ENCODE assay signal across 11 mouse cellular contexts in the genomic region with DNA sequence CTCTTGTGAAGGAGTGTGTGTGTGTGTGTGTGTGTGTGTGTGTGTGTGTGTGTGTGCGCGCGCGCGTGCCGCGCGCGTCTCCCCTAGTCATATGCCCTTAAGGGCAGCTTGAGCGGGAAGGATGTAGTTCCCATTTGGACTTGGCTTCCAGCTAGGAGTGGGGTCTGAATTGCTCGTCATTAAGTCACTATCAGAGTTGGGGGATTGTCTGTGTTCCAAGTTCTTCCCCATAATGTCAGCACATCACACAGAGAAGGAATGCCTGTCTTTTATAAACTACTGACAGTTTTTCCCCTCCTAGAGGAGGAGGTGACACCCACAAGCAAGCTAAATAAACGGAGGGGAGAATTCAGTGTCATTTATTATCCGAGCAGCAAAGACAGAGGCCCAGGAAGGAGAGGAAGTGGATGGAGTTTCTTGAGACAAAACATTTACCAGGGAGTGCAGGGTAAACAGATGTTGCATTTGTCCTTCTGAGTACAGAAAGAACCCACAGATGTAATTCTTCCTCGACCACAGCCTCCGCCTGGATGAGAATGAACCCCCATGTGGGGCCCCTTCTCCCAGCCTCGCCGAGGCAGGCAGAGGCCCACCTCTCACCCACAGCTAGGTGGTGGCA. TPM values are rescaled to one million over a fixed set of nuclear protein-coding genes. Genes with fewer than 3 reads are reported as not detected.
DNase-seq lines count a peak whose midpoint lies in the region; ATAC-seq and TF ChIP-seq lines count a peak whose summit lies in the region.
"Had no signal": no experiment of that assay in that cellular context is flagged by ENCODE, and none has a peak within 500 bp of the region (broad histone marks: within the 10 kb centered on the region; RNA-seq: fewer than 3 reads in every experiment).

No protein-coding gene starts in this region.

- no peak overlapping the region for H3K4me3 ChIP-seq in hindbrain, embryonic 13.5 days
- H3K4me3 ChIP-seq in hindbrain, embryonic 14.5 days (replicated peaks; ENCODE audit: low read length), result no peak overlapping the region
- no peak overlapping the region for H3K4me3 ChIP-seq in embryonic facial prominence, embryonic 11.5 days (ENCODE audit: low read depth, low read length)
- H3K4me3 ChIP-seq in limb, embryonic 13.5 days, result peak overlapping the region; percentile 85
- H3K4me3 ChIP-seq in thymus, adult 2 months (ENCODE audit: control insufficient read depth, insufficient read depth, low read length), result no peak overlapping the region

- no peak overlapping the region for H3K27ac ChIP-seq in hindbrain, embryonic 13.5 days
- no peak overlapping the region for H3K27ac ChIP-seq in hindbrain, embryonic 14.5 days
- H3K27ac ChIP-seq in embryonic facial prominence, embryonic 11.5 days (replicated peaks; ENCODE audit: low read depth, low read length), result no peak overlapping the region
- H3K27ac ChIP-seq in limb, embryonic 13.5 days, result no peak overlapping the region
- no peak overlapping the region for H3K27ac ChIP-seq in thymus, adult 2 months (ENCODE audit: control insufficient read depth, insufficient read depth, low read length)
- H3K27ac ChIP-seq: macrophage had no signal

- 68% methylated on average over 17 of the region's 17 CpGs for WGBS in hindbrain, embryonic 13.5 days
- WGBS in hindbrain, embryonic 14.5 days, result 64% methylated on average over 17 of the region's 17 CpGs
- 52% methylated on average over 17 of the region's 17 CpGs for WGBS in embryonic facial prominence, embryonic 11.5 days
- 31% methylated on average over 17 of the region's 17 CpGs for WGBS in limb, embryonic 13.5 days
- WGBS in thymus, adult 2 months, result 60% methylated on average over 17 of the region's 17 CpGs

- H3K9ac ChIP-seq in hindbrain, embryonic 13.5 days, result peak overlapping the region; percentile 19; the same call in 1 of the 2 replicates
- no peak overlapping the region for H3K9ac ChIP-seq in hindbrain, embryonic 14.5 days
- H3K9ac ChIP-seq in embryonic facial prominence, embryonic 11.5 days (replicated peaks; ENCODE audit: low read length), result no peak overlapping the region
- H3K9ac ChIP-seq in limb, embryonic 13.5 days, result no peak overlapping the region

- 0 out of 2 replicates have a peak overlapping the region, but pooled peaks have one; percentile 10 for H3K4me2 ChIP-seq in hindbrain, embryonic 13.5 days
- no peak overlapping the region for H3K4me2 ChIP-seq in hindbrain, embryonic 14.5 days (replicated peaks)
- H3K4me2 ChIP-seq in embryonic facial prominence, embryonic 11.5 days (ENCODE audit: low read depth, low read length), result peak overlapping the region; percentile 6; the same call in 1 of the 2 replicates
- H3K4me2 ChIP-seq in limb, embryonic 13.5 days (replicated peaks), result peak overlapping the region; percentile 87

- TF ChIP-seq POLR2A in thymus, adult 2 months (IDR thresholded peaks at IDR 0.05; ENCODE audit: control insufficient read depth, extremely low read depth, insufficient read depth, low read length, poor library complexity), result no peak

- no peaks in the 10 kb centered on the region for H3K36me3 ChIP-seq in hindbrain, embryonic 13.5 days
- no peaks in the 10 kb centered on the region for H3K36me3 ChIP-seq in hindbrain, embryonic 14.5 days (replicated peaks; ENCODE audit: control insufficient read depth, insufficient read depth)
- no peaks in the 10 kb centered on the region for H3K36me3 ChIP-seq in embryonic facial prominence, embryonic 11.5 days (replicated peaks; ENCODE audit: control insufficient read depth, insufficient read depth, low read depth, low read length)
- no peaks in the 10 kb centered on the region for H3K36me3 ChIP-seq in limb, embryonic 13.5 days
- H3K36me3 ChIP-seq in thymus, adult 2 months (ENCODE audit: control insufficient read depth, insufficient read depth, low read length), result no peaks in the 10 kb centered on the region

- peaks cover 61% of the 10 kb centered on the region for H3K27me3 ChIP-seq in hindbrain, embryonic 13.5 days
- H3K27me3 ChIP-seq in hindbrain, embryonic 14.5 days (ENCODE audit: control insufficient read depth, insufficient read depth, low read length), result peaks cover 49% of the 10 kb centered on the region
- no peaks in the 10 kb centered on the region for H3K27me3 ChIP-seq in embryonic facial prominence, embryonic 11.5 days (ENCODE audit: control insufficient read depth, insufficient read depth, low read length)
- peaks cover 8% of the 10 kb centered on the region; the same call in 1 of the 2 replicates for H3K27me3 ChIP-seq in limb, embryonic 13.5 days
- H3K27me3 ChIP-seq in thymus, adult 2 months (ENCODE audit: control insufficient read depth, insufficient read depth, low read length), result peaks cover 3% of the 10 kb centered on the region

- no peak for ATAC-seq in hindbrain, embryonic 13.5 days (ENCODE audit: low FRiP score)
- ATAC-seq in hindbrain, embryonic 14.5 days (ENCODE audit: low FRiP score), result no peak
- ATAC-seq in embryonic facial prominence, embryonic 11.5 days (replicated peaks; ENCODE audit: insufficient number of reproducible peaks, low FRiP score, low TSS enrichment, low read depth), result no peak
- no peak for ATAC-seq in limb, embryonic 13.5 days (ENCODE audit: low FRiP score, low read depth)

- H3K4me1 ChIP-seq in hindbrain, embryonic 13.5 days (replicated peaks), result peaks cover 25% of the 10 kb centered on the region
- H3K4me1 ChIP-seq in hindbrain, embryonic 14.5 days (replicated peaks; ENCODE audit: control insufficient read depth, insufficient read depth, low read length), result peaks cover 14% of the 10 kb centered on the region; the same call in 1 of the 2 replicates
- 0 out of 2 replicates have a peak, but pooled peaks cover 2% of the 10 kb centered on the region for H3K4me1 ChIP-seq in embryonic facial prominence, embryonic 11.5 days (ENCODE audit: control insufficient read depth, insufficient read depth, low read length)
- H3K4me1 ChIP-seq in limb, embryonic 13.5 days, result peaks cover 66% of the 10 kb centered on the region
- no peaks in the 10 kb centered on the region for H3K4me1 ChIP-seq in thymus, adult 2 months (replicated peaks; ENCODE audit: control insufficient read depth, insufficient read depth, low read length)

- DNase-seq in hindbrain, embryonic 14.5 days (ENCODE audit: low spot score), result no peak
- DNase-seq in brain, adult 2 months (ENCODE audit: low read depth, low spot score), result peak; percentile 14
- DNase-seq in embryonic facial prominence, embryonic 11.5 days (ENCODE audit: low spot score), result no peak
- DNase-seq in thymus, adult 2 months, result no peak
- no peak for DNase-seq in spleen, adult 18-20 months
- DNase-seq: cerebellum, adult 2 months; gastrocnemius, postnatal 25 days; thymus, postnatal 36 days had no signal

- TF ChIP-seq CTCF in thymus, adult 2 months (IDR thresholded peaks at IDR 0.05; ENCODE audit: borderline replicate concordance, control insufficient read depth, extremely low read depth, insufficient read depth, low read length, poor library complexity), result no peak

- H3K9me3 ChIP-seq in hindbrain, embryonic 13.5 days, result no peaks in the 10 kb centered on the region
- no peaks in the 10 kb centered on the region for H3K9me3 ChIP-seq in hindbrain, embryonic 14.5 days (ENCODE audit: control insufficient read depth, low read length)
- no peaks in the 10 kb centered on the region for H3K9me3 ChIP-seq in embryonic facial prominence, embryonic 11.5 days (replicated peaks; ENCODE audit: control insufficient read depth, low read length)
- no peaks in the 10 kb centered on the region for H3K9me3 ChIP-seq in limb, embryonic 13.5 days

RNA-seq across cellular contexts. Expression of gene Slit3, which starts 3.6 kb away (rescaled TPM):
- 25.9 and 28.7 TPM in 2 replicates for polyA plus RNA-seq in hindbrain, embryonic 13.5 days (2015; fragmentation: Nextera tagmentation; extraction: Ambion mirVana)
- 10.2 and 14.3 TPM in 2 replicates for polyA plus RNA-seq in hindbrain, embryonic 14.5 days (2014; fragmentation: Nextera tagmentation; extraction: Ambion mirVana)
- 10.5 and 12.6 TPM in 2 replicates for polyA plus RNA-seq in embryonic facial prominence, embryonic 11.5 days (2014; fragmentation: Nextera tagmentation; extraction: Ambion mirVana)
- polyA plus RNA-seq in limb, embryonic 13.5 days (2015; fragmentation: Nextera tagmentation; extraction: Ambion mirVana), result 20.9 and 21.9 TPM in 2 replicates
- 6.4 and 7.2 TPM in 2 replicates for polyA plus RNA-seq in thymus, adult 2 months (2012; rRNA removed)
- polyA plus RNA-seq: macrophage had no signal
